Mouse (Mus musculus) MEL (cell line): ENCODE measurements around the gene Nkain2. TPM values are rescaled to one million over a fixed set of nuclear protein-coding genes. Genes with fewer than 3 reads are reported as not detected.

Experiments
- DNase-seq: peaks from one replicate; pipeline ENCODE4 v3.0.0; 2011; ENCODE audit warnings: low read depth, low spot score
- H3K27ac ChIP-seq: 2 replicates; pipeline ENCODE4 v1.5.1; 2012; ENCODE audit warnings: low read depth, mild to moderate bottlenecking, control low read depth, low read length, moderate library complexity; ENCODE audit not compliant: control insufficient read depth
- H3K27me3 ChIP-seq, 2 experiments: fragments of 150-350 bp in 1 of 2; sonication (generic) in 1 of 2; 2 replicates each; pipeline ENCODE4 v1.6.1; 2012; ENCODE audit warnings: low read length in 2 of 2, mild to moderate bottlenecking in 2 of 2, improper control_type of control experiment in 1 of 2, moderate library complexity in 1 of 2; ENCODE audit not compliant: insufficient read depth in 2 of 2, control insufficient read depth in 1 of 2
- H3K36me3 ChIP-seq, 2 experiments: 2 replicates each; pipeline ENCODE4 v1.6.1; 2012 to 2014; ENCODE audit warnings: low read length in 2 of 2, improper control_type of control experiment in 1 of 2, inconsistent platforms in 1 of 2, mild to moderate bottlenecking in 1 of 2; ENCODE audit not compliant: insufficient read depth in 2 of 2, control insufficient read depth in 1 of 2
- H3K4me1 ChIP-seq, 2 experiments: fragments of 150-350 bp in 1 of 2; sonication (generic) in 1 of 2; 2 replicates each; pipeline ENCODE4 v1.6.1; 2012; ENCODE audit warnings: low read length in 2 of 2, improper control_type of control experiment in 1 of 2, mild to moderate bottlenecking in 1 of 2; ENCODE audit not compliant: insufficient read depth in 2 of 2, control insufficient read depth in 1 of 2
- H3K4me3 ChIP-seq, 2 experiments: fragments of 150-350 bp in 1 of 2; sonication (generic) in 1 of 2; 2 replicates each; pipeline ENCODE4 v1.5.1; 2012; ENCODE audit warnings: low read depth in 2 of 2, low read length in 2 of 2, mild to moderate bottlenecking in 2 of 2, moderate library complexity in 2 of 2, control low read depth in 1 of 2, improper control_type of control experiment in 1 of 2; ENCODE audit not compliant: control insufficient read depth in 1 of 2, insufficient read depth in 1 of 2
- H3K79me2 ChIP-seq: 2 replicates; pipeline ENCODE4 v1.6.1; 2012; ENCODE audit warnings: mild to moderate bottlenecking, low read length, moderate library complexity; ENCODE audit not compliant: control insufficient read depth, poor library complexity, insufficient read depth
- H3K9ac ChIP-seq: 2 replicates; pipeline ENCODE4 v1.6.1; 2012; ENCODE audit warnings: low read depth, mild to moderate bottlenecking, control low read depth, low read length, moderate library complexity; ENCODE audit not compliant: control insufficient read depth, poor library complexity, severe bottlenecking
- H3K9me3 ChIP-seq: fragments of 150-350 bp; sonication (generic); replicated peaks from 2 replicates; pipeline ENCODE4 v1.6.1; 2012; ENCODE audit warnings: mild to moderate bottlenecking, low read length, improper control_type of control experiment, moderate library complexity; ENCODE audit not compliant: insufficient read depth
- CHD1 ChIP-seq: IDR thresholded peaks from 2 replicates; pipeline ENCODE4 v1.6.1; 2012; ENCODE audit warnings: low read depth, mild to moderate bottlenecking, inconsistent platforms, low read length, improper control_type of control experiment
- CHD2 ChIP-seq: IDR thresholded peaks from 2 replicates; pipeline ENCODE4 v1.6.1; 2011; ENCODE audit warnings: low read length, improper control_type of control experiment
- ETS1 ChIP-seq: IDR thresholded peaks from 2 replicates; pipeline ENCODE4 v1.6.1; 2012; ENCODE audit warnings: low read depth, mild to moderate bottlenecking, inconsistent platforms, low read length, improper control_type of control experiment, moderate library complexity
- GATA1 ChIP-seq: IDR thresholded peaks from 2 replicates; pipeline ENCODE4 v1.6.1; 2011; ENCODE audit warnings: low read depth, low read length, improper control_type of control experiment
- HCFC1 ChIP-seq: IDR thresholded peaks from 2 replicates; pipeline ENCODE4 v1.6.1; 2012; ENCODE audit warnings: low read depth, mild to moderate bottlenecking, inconsistent platforms, low read length, improper control_type of control experiment, moderate library complexity
- KAT2A ChIP-seq: conservative IDR thresholded peaks from 2 replicates; pipeline ENCODE4 v1.6.1; 2012; ENCODE audit warnings: low read depth, low read length, improper control_type of control experiment, inconsistent platforms
- MAFK ChIP-seq: IDR thresholded peaks from 2 replicates; pipeline ENCODE4 v1.6.1; 2011; ENCODE audit warnings: low read depth, mild to moderate bottlenecking, low read length, improper control_type of control experiment, borderline replicate concordance
- MYB ChIP-seq: IDR thresholded peaks from 2 replicates; pipeline ENCODE4 v1.6.1; 2011; ENCODE audit warnings: mild to moderate bottlenecking, low read depth, low read length, improper control_type of control experiment
- POLR2AphosphoS2 ChIP-seq: IDR thresholded peaks from 2 replicates; pipeline ENCODE4 v1.6.1; 2011; ENCODE audit warnings: low read length, improper control_type of control experiment
- POLR2AphosphoS5 ChIP-seq: IDR thresholded peaks from 2 replicates; pipeline ENCODE4 v1.6.1; 2012; ENCODE audit warnings: low read depth, borderline replicate concordance, mild to moderate bottlenecking, inconsistent platforms, low read length, moderate library complexity, mixed read lengths
- RCOR1 ChIP-seq: IDR thresholded peaks from 2 replicates; pipeline ENCODE4 v1.6.1; 2012; ENCODE audit warnings: low read depth, mild to moderate bottlenecking, inconsistent platforms, low read length, improper control_type of control experiment
- SIN3A ChIP-seq: IDR thresholded peaks from 2 replicates; pipeline ENCODE4 v1.6.1; 2012; ENCODE audit warnings: low read length, improper control_type of control experiment, inconsistent platforms
- SMC3 ChIP-seq: IDR thresholded peaks from 2 replicates; pipeline ENCODE4 v1.6.1; 2011; ENCODE audit warnings: low read depth, low read length, improper control_type of control experiment
- TAL1 ChIP-seq: IDR thresholded peaks from 2 replicates; pipeline ENCODE4 v1.6.1; 2012; ENCODE audit warnings: mild to moderate bottlenecking, inconsistent platforms, low read length, moderate library complexity, mixed read lengths
- TBP ChIP-seq: IDR thresholded peaks from 2 replicates; pipeline ENCODE4 v1.8.0; 2011; ENCODE audit warnings: low read depth, low read length, improper control_type of control experiment
- USF1 ChIP-seq: IDR thresholded peaks from 2 replicates; pipeline ENCODE4 v1.6.1; 2014; ENCODE audit warnings: low read depth, mild to moderate bottlenecking, inconsistent platforms, low read length, improper control_type of control experiment, moderate library complexity
- polyA plus RNA-seq, 2 experiments: library from polyadenylated mRNA; stranded (reverse) in 1 of 2; unstranded in 1 of 2; fragments of >175 nt in 1 of 2; fragments of >200 nt in 1 of 2; gene quantifications; 2 replicates each; pipeline versions ENCODE4 v1.2.1 to v1.2.4; 2012; ENCODE audit warnings: low replicate concordance in 2 of 2, low read depth in 1 of 2; ENCODE audit not compliant: insufficient read length in 2 of 2, insufficient read depth in 1 of 2, missing spikeins in 1 of 2
- total RNA-seq: library from RNA; depleted of rRNA; stranded (reverse); fragments of 300-350 nt; gene quantifications from 2 replicates; pipeline ENCODE4 v1.2.3, GENCODE M21; 2012

The Nkain2 gene
- total and polyA plus RNA-seq, 3 experiments: not detected

DNA sequence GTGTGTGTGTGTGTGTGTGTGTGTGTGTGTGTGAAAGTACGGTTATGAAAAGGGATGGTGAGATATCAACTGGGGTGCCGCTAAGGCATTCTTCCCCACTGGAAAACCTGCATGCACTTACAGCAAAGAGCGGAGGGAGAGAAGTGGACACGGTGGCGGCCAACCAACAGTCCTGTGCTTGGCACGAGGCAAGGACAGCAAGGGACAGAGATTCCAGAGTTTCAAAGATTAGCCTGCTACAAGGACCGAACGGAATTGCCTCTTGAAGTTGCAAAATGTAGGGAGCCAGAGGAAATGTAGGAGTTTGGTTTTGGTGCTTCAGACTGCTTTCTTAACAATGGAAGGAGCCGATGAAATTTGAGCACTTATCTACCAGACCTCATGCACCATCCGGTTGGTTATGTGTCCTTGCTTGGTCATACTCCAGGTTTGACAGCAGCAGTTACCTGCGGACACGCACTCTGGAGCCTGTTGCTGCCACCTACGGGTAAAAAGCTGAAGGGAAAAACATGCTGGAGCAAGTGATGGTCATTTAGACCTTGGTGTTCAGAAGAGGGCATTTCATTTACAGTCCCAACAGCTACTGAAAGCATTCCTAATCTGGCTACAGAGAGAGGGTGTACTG, 357 bp upstream of the Nkain2 start:
- no peaks in the 10 kb centered on the region for H3K27me3 ChIP-seq
- no peaks in the 10 kb centered on the region for H3K36me3 ChIP-seq
- no peak overlapping the region for H3K9ac ChIP-seq
- no peaks in the 10 kb centered on the region for H3K9me3 ChIP-seq
- H3K27ac ChIP-seq: no peak overlapping the region
- H3K79me2 ChIP-seq: no peaks in the 10 kb centered on the region
- no peaks in the 10 kb centered on the region for H3K4me1 ChIP-seq
- TF ChIP-seq CHD2: no peak
- TF ChIP-seq TBP: no peak
- no peak for TF ChIP-seq USF1
- TF ChIP-seq RCOR1: no peak
- no peak for TF ChIP-seq SMC3
- no peak for TF ChIP-seq KAT2A
- TF ChIP-seq SIN3A: no peak
- TF ChIP-seq ETS1: no peak
- TF ChIP-seq TAL1: no peak
- no peak for TF ChIP-seq GATA1
- no peak for DNase-seq
- no peak overlapping the region for H3K4me3 ChIP-seq

DNA sequence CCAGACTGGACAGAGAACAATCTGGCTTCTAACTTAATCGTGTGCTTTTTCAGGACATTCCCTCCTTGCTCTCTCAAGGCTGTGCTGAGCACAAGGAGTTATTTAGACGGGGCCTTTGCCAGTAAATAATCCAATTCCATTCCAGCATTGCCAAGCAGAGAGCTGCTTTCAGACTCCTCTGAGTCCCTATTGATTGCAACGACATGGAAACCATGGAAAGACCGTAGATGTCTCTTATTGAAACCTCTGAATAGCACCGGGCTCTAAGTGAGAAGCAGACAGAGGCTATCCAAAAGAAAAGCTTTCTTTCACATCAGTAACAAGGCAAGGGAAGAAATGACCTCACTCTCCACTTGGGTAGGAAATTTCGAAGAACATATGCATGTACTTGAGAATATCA, 8.3 kb downstream of the Nkain2 start:
- Histone ChIP-seq H3K4me1 (no peaks in the 10 kb centered on the region), H3K9ac (no peak overlapping the region), H3K4me3 (no peak overlapping the region), H3K27ac (no peak overlapping the region), H3K27me3 (no peaks in the 10 kb centered on the region), H3K79me2 (no peaks in the 10 kb centered on the region), H3K9me3 (no peaks in the 10 kb centered on the region), H3K36me3 (no peaks in the 10 kb centered on the region)
- DNase-seq: no peak
- no peak for TF ChIP-seq CHD1
- TF ChIP-seq MYB: no peak
- TF ChIP-seq MAFK: no peak
- no peak for TF ChIP-seq ETS1
- no peak for TF ChIP-seq POLR2AphosphoS2
- TF ChIP-seq HCFC1: no peak
- TF ChIP-seq POLR2AphosphoS5: no peak
